Mouse (Mus musculus): ENCODE data around the gene Cdc42se1. TPM values are rescaled to one million over a fixed set of nuclear protein-coding genes. Genes with fewer than 3 reads are reported as not detected.
A peak's percentile ranks its signal among the peaks of the same experiment; 100 is the strongest.

Cdc42se1 gene
- total and polyA plus RNA-seq, 3 experiments: 16.8 to 19.0 (median 18.9) TPM

DNA sequence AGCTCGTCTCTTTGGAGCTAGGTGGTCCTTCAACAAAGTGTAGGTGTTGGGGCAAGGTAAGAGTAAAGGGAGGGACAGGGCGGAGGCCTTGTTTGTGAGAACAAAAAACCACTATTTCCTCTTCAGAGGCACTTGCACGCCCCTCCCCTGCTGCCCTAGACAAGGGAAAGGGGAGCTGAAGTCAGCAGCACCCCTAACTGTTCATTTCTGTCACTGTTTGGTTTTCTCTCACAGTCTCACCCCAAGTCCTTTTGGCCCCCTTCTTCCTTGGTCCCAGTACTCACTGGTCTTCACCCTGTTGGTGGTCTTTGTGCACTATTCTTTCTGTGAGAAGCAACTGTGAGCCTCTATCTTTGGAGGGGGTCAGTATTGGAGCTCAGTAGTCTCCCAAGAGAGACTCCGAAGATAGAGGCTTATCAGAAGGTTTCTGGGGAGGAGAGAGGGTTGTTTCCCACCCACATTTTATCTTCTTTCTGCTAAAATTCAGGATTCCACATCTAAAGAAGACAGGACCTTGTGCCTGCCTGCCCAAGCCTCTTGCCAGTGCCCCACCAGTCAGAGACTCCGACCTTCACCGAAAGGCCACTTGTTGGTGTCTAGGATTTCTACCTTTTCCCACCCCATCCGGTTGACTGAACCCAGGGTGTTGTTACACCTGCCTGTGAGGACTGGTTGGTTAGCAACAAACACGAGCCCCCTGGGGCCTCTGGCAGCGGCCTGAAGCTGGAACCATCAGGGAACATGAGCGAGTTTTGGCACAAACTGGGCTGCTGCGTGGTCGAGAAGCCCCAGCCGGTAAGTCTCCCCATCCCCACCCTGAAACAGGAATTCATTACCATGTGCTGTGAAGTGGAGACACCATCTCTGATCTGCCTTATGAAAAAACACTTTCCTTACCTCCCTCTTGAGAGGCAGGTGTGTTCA lies 3.0 kb downstream of the Cdc42se1 start, which contains the start of gene Mllt11:
TSS of gene Mllt11 (minus strand) at position 874 of the 924 bp plus-strand sequence.
- Histone ChIP-seq H3K79me2 (replicated peaks; ENCODE audit: control insufficient read depth, insufficient read depth, low read length) (peaks cover 3% of the 10 kb centered on the region), H3K9ac (ENCODE audit: low read depth, low read length) (peak within 1 kb of the TSS; percentile 36), H3K27ac (peak within 1 kb of the TSS; percentile 86), H3K4me3 (peak within 1 kb of the TSS; percentile 75; the same call in 1 of the 2 replicates), H3K27me3 (ENCODE audit: control insufficient read depth, insufficient read depth, low read length) (no peaks in the 10 kb centered on the region), H3K4me1 (ENCODE audit: control insufficient read depth, insufficient read depth, low read length) (peaks cover 11% of the 10 kb centered on the region), H3K36me3 (ENCODE audit: control insufficient read depth, insufficient read depth, low read length) (no peaks in the 10 kb centered on the region)
- intact Hi-C loops (cut with DNase I): loop anchor here (5.0 kb wide), 1 partner anchor 51 kb away; the partner anchor contains the start of genes Mindy1 and Prune1
- TF ChIP-seq EP300 (IDR thresholded peaks at IDR 0.05; ENCODE audit: insufficient read depth, low read depth, low read length) (no peak), CTCF (IDR thresholded peaks at IDR 0.05) (no peak), POLR2A (IDR thresholded peaks at IDR 0.05; ENCODE audit: insufficient read depth, low read depth, low read length) (no peak)
- peak in 1 of 2 experiments; percentile 42 for DNase-seq
- 66% methylated on average over 12 of the region's 13 CpGs for WGBS

DNA sequence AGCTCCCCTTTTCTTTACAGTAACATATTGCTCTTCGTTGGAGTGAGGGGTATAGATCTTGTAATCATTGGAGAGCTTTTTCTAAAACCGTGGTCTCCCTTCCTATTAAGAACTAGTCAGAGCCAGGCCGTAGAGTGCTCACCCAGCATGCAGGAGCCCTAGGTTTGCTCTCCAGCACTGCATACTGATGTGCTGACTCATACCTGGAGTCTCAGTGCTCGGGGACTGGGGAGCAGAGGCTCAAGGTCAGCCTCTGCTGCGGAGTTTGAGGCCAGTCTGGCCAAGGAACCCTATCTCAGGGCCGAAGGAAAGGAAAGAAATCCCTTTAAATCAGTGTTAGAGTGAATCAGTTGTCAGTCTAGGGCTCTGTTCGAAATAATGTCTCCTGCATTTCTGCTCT lies 4.2 kb downstream of the Cdc42se1 start:
- Histone ChIP-seq H3K27me3 (ENCODE audit: control insufficient read depth, insufficient read depth, low read length) (no peaks in the 10 kb centered on the region), H3K27ac (no peak overlapping the region), H3K9ac (ENCODE audit: low read depth, low read length) (no peak overlapping the region), H3K79me2 (replicated peaks; ENCODE audit: control insufficient read depth, insufficient read depth, low read length) (peaks cover 3% of the 10 kb centered on the region), H3K4me1 (ENCODE audit: control insufficient read depth, insufficient read depth, low read length) (peaks cover 13% of the 10 kb centered on the region), H3K36me3 (ENCODE audit: control insufficient read depth, insufficient read depth, low read length) (no peaks in the 10 kb centered on the region), H3K4me3 (no peak overlapping the region)
- WGBS: 49% methylated on average over 7 of the region's 7 CpGs
- intact Hi-C loops (cut with DNase I): loop anchor here (5.0 kb wide), 1 partner anchor 50 kb away; the partner anchor contains the start of genes Mindy1 and Prune1
- TF ChIP-seq POLR2A (IDR thresholded peaks at IDR 0.05; ENCODE audit: insufficient read depth, low read depth, low read length) (no peak), EP300 (IDR thresholded peaks at IDR 0.05; ENCODE audit: insufficient read depth, low read depth, low read length) (no peak), CTCF (IDR thresholded peaks at IDR 0.05) (no peak)
- DNase-seq: no peak

DNA sequence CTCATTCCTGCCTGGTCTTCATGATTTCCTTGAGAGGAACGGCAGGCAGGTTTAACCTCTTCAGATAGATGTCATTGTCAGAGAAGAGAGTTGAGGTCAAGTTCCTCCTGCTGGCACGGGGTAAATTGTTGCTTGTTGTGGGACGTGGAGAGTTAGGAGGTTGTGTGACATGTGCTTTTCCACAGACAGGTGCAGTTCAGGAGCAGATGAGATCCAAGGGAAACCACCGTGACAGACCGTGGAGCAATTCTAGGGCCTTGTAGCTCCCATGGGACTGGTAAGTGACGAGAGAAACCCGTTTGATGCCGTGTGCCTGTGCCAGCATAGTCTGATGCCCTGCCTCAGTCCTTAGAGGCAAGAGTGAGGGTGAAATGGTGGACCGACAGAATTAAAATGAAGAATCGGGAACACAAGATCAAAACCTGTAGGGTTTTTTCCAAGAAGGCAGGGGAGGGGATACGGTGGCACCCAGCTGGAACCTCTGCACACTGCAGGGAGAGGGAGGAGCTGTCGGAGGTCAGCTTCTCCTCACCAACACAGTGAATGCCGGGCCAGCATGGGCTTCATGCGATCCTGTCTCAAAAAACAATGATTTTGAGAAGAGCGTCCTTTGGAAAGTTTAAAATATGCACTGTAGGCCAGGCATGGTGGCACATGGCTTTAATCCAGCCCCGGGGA lies 4.9 kb downstream of the Cdc42se1 start:
- H3K4me3 ChIP-seq: no peak overlapping the region
- H3K27ac ChIP-seq: no peak overlapping the region
- peaks cover 3% of the 10 kb centered on the region for H3K79me2 ChIP-seq (replicated peaks; ENCODE audit: control insufficient read depth, insufficient read depth, low read length)
- peaks cover 16% of the 10 kb centered on the region for H3K4me1 ChIP-seq (ENCODE audit: control insufficient read depth, insufficient read depth, low read length)
- DNase-seq: no peak
- intact Hi-C loops (cut with DNase I): loop anchor here (5.0 kb wide), 1 partner anchor 49 kb away; the partner anchor contains the start of genes Mindy1 and Prune1
- WGBS: 78% methylated on average over 16 of the region's 16 CpGs
- H3K9ac ChIP-seq (ENCODE audit: low read depth, low read length): no peak overlapping the region
- H3K36me3 ChIP-seq (ENCODE audit: control insufficient read depth, insufficient read depth, low read length): no peaks in the 10 kb centered on the region
- no peak for TF ChIP-seq CTCF (IDR thresholded peaks at IDR 0.05)
- no peaks in the 10 kb centered on the region for H3K27me3 ChIP-seq (ENCODE audit: control insufficient read depth, insufficient read depth, low read length)

DNA sequence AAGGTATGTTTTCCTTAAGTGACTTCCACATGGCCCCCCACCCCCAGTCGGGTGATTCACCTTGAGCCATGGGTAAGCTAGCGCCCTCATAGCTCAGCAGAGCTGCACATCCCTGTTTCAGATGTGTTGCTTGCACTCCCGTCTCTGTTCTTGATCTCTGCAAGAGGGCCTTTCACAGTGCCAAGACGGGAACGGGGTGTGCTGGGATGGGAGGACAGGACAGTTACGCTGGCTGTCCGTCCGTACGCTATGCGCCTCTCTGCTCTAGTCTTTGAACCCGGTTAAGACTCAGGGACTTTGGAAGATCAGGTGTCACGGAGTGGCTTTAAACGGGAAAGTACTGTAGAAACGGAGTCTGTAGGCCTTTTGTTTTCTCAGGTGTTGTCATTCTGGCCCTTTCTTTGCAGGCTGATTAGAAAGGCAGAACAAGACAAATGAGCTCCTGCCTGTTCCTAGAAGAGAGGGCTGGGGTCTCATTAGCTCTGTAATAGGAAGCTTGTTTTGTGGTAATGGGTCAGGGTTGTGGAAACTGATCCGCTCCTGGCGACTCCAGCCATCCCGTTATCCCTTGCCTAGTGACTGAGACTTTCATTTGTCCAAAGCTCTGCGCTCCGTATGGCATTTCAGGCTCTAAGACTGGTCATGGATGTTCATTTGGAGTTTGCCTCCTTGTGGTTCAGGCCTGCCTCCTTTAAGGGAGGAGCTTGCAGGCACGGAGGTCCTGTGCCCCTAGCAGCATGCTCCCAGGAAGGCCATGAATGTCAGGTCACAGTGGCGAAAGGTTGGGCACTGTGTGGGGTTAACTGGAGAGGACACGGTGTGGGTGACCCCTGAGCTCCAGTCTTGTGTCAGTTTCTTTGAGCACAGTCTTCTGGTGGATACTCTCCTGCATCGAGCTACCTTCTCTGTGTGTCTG lies 7.1 kb downstream of the Cdc42se1 start:
- H3K36me3 ChIP-seq (ENCODE audit: control insufficient read depth, insufficient read depth, low read length): no peaks in the 10 kb centered on the region
- peaks cover 14% of the 10 kb centered on the region for H3K4me1 ChIP-seq (ENCODE audit: control insufficient read depth, insufficient read depth, low read length)
- H3K27ac ChIP-seq: no peak overlapping the region
- intact Hi-C loops (cut with DNase I): no loop called here
- no peaks in the 10 kb centered on the region for H3K27me3 ChIP-seq (ENCODE audit: control insufficient read depth, insufficient read depth, low read length)
- 89% methylated on average over 23 of the region's 23 CpGs for WGBS
- no peak overlapping the region for H3K9ac ChIP-seq (ENCODE audit: low read depth, low read length)
- TF ChIP-seq CTCF (IDR thresholded peaks at IDR 0.05) (no peak), POLR2A (IDR thresholded peaks at IDR 0.05; ENCODE audit: insufficient read depth, low read depth, low read length) (no peak), EP300 (IDR thresholded peaks at IDR 0.05; ENCODE audit: insufficient read depth, low read depth, low read length) (no peak)
- H3K4me3 ChIP-seq: no peak overlapping the region
- H3K79me2 ChIP-seq (replicated peaks; ENCODE audit: control insufficient read depth, insufficient read depth, low read length): no peaks in the 10 kb centered on the region; the same call in 1 of the 2 replicates
- no peak for DNase-seq

DNA sequence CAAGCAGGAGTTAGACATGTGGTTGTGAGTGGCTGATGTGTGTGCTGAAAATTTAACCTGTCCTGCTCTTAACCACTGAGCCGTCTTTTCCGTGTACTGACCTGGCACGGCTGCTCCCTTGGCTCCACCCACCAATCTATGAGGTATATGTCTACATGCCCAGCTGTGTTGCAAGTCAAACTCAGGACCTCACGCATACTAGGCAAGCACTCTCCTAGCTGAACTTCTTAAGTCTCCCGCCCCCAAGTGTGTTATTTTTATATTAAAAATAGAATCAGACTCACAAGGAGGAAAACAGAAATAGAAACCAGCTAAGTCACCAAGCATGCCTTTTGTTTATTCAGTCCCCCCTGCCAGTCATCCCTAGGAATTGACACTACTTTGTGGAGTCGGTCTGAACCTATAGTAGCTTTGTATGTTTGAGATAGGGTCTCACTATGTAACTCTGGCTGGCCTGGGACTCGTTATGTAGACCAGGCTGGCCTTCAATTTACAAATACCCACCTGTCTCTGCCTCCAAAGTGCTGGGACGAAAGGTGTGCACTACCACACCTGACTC lies 9.1 kb downstream of the Cdc42se1 start:
- no peak overlapping the region for H3K4me3 ChIP-seq
- TF ChIP-seq CTCF (IDR thresholded peaks at IDR 0.05) (no peak), POLR2A (IDR thresholded peaks at IDR 0.05; ENCODE audit: insufficient read depth, low read depth, low read length) (no peak), EP300 (IDR thresholded peaks at IDR 0.05; ENCODE audit: insufficient read depth, low read depth, low read length) (no peak)
- DNase-seq: no peak
- no peak overlapping the region for H3K9ac ChIP-seq (ENCODE audit: low read depth, low read length)
- peak overlapping the region; percentile 36 for H3K27ac ChIP-seq
- 50% methylated on average over 8 of the region's 8 CpGs for WGBS
- no peaks in the 10 kb centered on the region for H3K79me2 ChIP-seq (replicated peaks; ENCODE audit: control insufficient read depth, insufficient read depth, low read length)
- intact Hi-C loops (cut with DNase I): no loop called here
- no peaks in the 10 kb centered on the region for H3K36me3 ChIP-seq (ENCODE audit: control insufficient read depth, insufficient read depth, low read length)
- peaks cover 5% of the 10 kb centered on the region for H3K4me1 ChIP-seq (ENCODE audit: control insufficient read depth, insufficient read depth, low read length)
- H3K27me3 ChIP-seq (ENCODE audit: control insufficient read depth, insufficient read depth, low read length): no peaks in the 10 kb centered on the region
